Mouse (Mus musculus) monocyte, adult 5-6 weeks (primary cell): ENCODE data around the gene Ap1b1. TPM values are rescaled to one million over a fixed set of nuclear protein-coding genes. Genes with fewer than 3 reads are reported as not detected.

Experiments used
- ATAC-seq: fragments of 153-309, 156-312 bp; replicated peaks from 2 replicates; pipeline ENCODE4 v1.8.0; 2017; ENCODE audit warnings: mild to moderate bottlenecking; ENCODE audit not compliant: low TSS enrichment, insufficient number of reproducible peaks, severe bottlenecking, poor library complexity, low FRiP score
- total RNA-seq: library from RNA; stranded (forward); fragments of 200-1000, 200-491, 200-594 nt; gene quantifications from 3 replicates; pipeline ENCODE4 v1.2.3, GENCODE M21; 2017

Gene Ap1b1
- total RNA-seq, 1 experiment from 2014 or later, result 22.9 TPM

- ATAC-seq, result no peak
These were observed 3.6 kb upstream of the Ap1b1 start for GRCm38 (mm10) chr11:4983010-4983409.

GRCm38 (mm10) chr11:4983538-4983937 is 3.1 kb upstream of the Ap1b1 start:
- ATAC-seq, result no peak

GRCm38 (mm10) chr11:4984249-4984648 is 2.4 kb upstream of the Ap1b1 start:
- ATAC-seq, result no peak

- ATAC-seq, result no peak
These were observed 1.8 kb upstream of the Ap1b1 start for GRCm38 (mm10) chr11:4984799-4985198.

GRCm38 (mm10) chr11:4987487-4987852 is 846 bp downstream of the Ap1b1 start:
- no peak for ATAC-seq

- ATAC-seq, result no peak
These were observed 2.6 kb downstream of the Ap1b1 start for GRCm38 (mm10) chr11:4989187-4989586.

- no peak for ATAC-seq
These were observed 5.8 kb downstream of the Ap1b1 start for GRCm38 (mm10) chr11:4992471-4992870.

- ATAC-seq, result no peak
These were observed 9.1 kb downstream of the Ap1b1 start for GRCm38 (mm10) chr11:4995676-4996075.

GRCm38 (mm10) chr11:4996621-4997199 is 10.1 kb downstream of the Ap1b1 start:
- no peak for ATAC-seq

GRCm38 (mm10) chr11:4998352-4998751 is 11.7 kb downstream of the Ap1b1 start:
- ATAC-seq, result no peak

GRCm38 (mm10) chr11:4998762-4999161 is 12.1 kb downstream of the Ap1b1 start:
- ATAC-seq, result no peak

GRCm38 (mm10) chr11:5000241-5000640 is 13.6 kb downstream of the Ap1b1 start:
- ATAC-seq, result no peak

GRCm38 (mm10) chr11:5002826-5003225 is 16.2 kb downstream of the Ap1b1 start:
- ATAC-seq, result no peak

GRCm38 (mm10) chr11:5005528-5005927 is 18.9 kb downstream of the Ap1b1 start:
- no peak for ATAC-seq

GRCm38 (mm10) chr11:5007186-5007585 is 20.6 kb downstream of the Ap1b1 start:
- ATAC-seq, result no peak

GRCm38 (mm10) chr11:5008867-5009266 is 22.2 kb downstream of the Ap1b1 start:
- no peak for ATAC-seq

- no peak for ATAC-seq
These were observed 22.9 kb downstream of the Ap1b1 start for GRCm38 (mm10) chr11:5009354-5010074.

GRCm38 (mm10) chr11:5010205-5010604 is 23.6 kb downstream of the Ap1b1 start:
- ATAC-seq, result no peak

- no peak for ATAC-seq
These were observed 24.9 kb downstream of the Ap1b1 start for GRCm38 (mm10) chr11:5011480-5011879.

GRCm38 (mm10) chr11:5012213-5012715 is 25.6 kb downstream of the Ap1b1 start:
- no peak for ATAC-seq
